Mouse (Mus musculus) NIH3T3 (cell line): ENCODE results near the gene Ncstn.

Experiments
- DNase-seq: peaks from one replicate; pipeline ENCODE4 v3.0.0-alpha.2; 2012; ENCODE audit warnings: low read depth

The Ncstn gene

GRCm38 (mm10) chr1:172072604-172073003, 10.0 kb downstream of the Ncstn start:
- no peak for DNase-seq

- no peak for DNase-seq
Observed at GRCm38 (mm10) chr1:172071556-172071955, 11.0 kb downstream of the Ncstn start.

GRCm38 (mm10) chr1:172070227-172070626, 12.4 kb downstream of the Ncstn start:
- no peak for DNase-seq

- no peak for DNase-seq
Observed at GRCm38 (mm10) chr1:172064613-172065141, 17.9 kb downstream of the Ncstn start.

- DNase-seq: no peak
Observed at GRCm38 (mm10) chr1:172063291-172064023, 19.1 kb downstream of the Ncstn start.

GRCm38 (mm10) chr1:172062101-172062500, 20.5 kb downstream of the Ncstn start:
- no peak for DNase-seq

GRCm38 (mm10) chr1:172061217-172061616, 21.4 kb downstream of the Ncstn start:
- no peak for DNase-seq

- no peak for DNase-seq
Observed at GRCm38 (mm10) chr1:172060659-172061058, 21.9 kb downstream of the Ncstn start.

- DNase-seq: no peak
Observed at GRCm38 (mm10) chr1:172058874-172059273, 23.7 kb downstream of the Ncstn start.

GRCm38 (mm10) chr1:172058321-172058720, 24.3 kb downstream of the Ncstn start:
- DNase-seq: no peak

GRCm38 (mm10) chr1:172057491-172057921, 25.1 kb downstream of the Ncstn start, which contains the start of gene Nhlh1:
Gene Nhlh1, minus strand, starts transcription at chr1:172057573.
- DNase-seq: no peak

- no peak for DNase-seq
Observed at GRCm38 (mm10) chr1:172056251-172056650, 26.3 kb downstream of the Ncstn start.

GRCm38 (mm10) chr1:172053541-172054440, 28.8 kb downstream of the Ncstn start:
- DNase-seq: no peak

GRCm38 (mm10) chr1:172052766-172053279, 29.8 kb downstream of the Ncstn start:
- no peak for DNase-seq

GRCm38 (mm10) chr1:172049131-172049782, 33.3 kb downstream of the Ncstn start:
- DNase-seq: peak; percentile 27

- DNase-seq: no peak
Observed at GRCm38 (mm10) chr1:172048241-172048734, 34.3 kb downstream of the Ncstn start.

GRCm38 (mm10) chr1:172046938-172047337, 35.7 kb downstream of the Ncstn start:
- peak; percentile 92 for DNase-seq

- DNase-seq: no peak
Observed at GRCm38 (mm10) chr1:172046410-172046809, 36.2 kb downstream of the Ncstn start.

- peak; percentile 50 for DNase-seq
Observed at GRCm38 (mm10) chr1:172029914-172030313, 52.7 kb downstream of the Ncstn start.

GRCm38 (mm10) chr1:172028394-172029275, 54.0 kb downstream of the Ncstn start, which contains the start of gene Vangl2:
Gene Vangl2, minus strand, starts transcription at chr1:172028444.
- no peak for DNase-seq

GRCm38 (mm10) chr1:172027809-172028102, 54.8 kb downstream of the Ncstn start:
- no peak for DNase-seq
